Mouse (Mus musculus): Measurements from ENCODE around the gene Inpp5d. TPM values are rescaled to one million over a fixed set of nuclear protein-coding genes. Genes with fewer than 3 reads are reported as not detected.

Inpp5d gene
- polyA plus RNA-seq, 1 experiment from 2014 or later: 3.3 TPM

GRCm38 (mm10) chr1:87625254-87626025 is 5.3 kb downstream of the Inpp5d start:
- Histone ChIP-seq H3K4me1 (ENCODE audit: control insufficient read depth, insufficient read depth, low read length) (no peaks in the 10 kb centered on the region), H3K9me3 (replicated peaks; ENCODE audit: control insufficient read depth, low read length) (no peaks in the 10 kb centered on the region), H3K27me3 (ENCODE audit: control insufficient read depth, insufficient read depth, low read length) (no peaks in the 10 kb centered on the region), H3K4me3 (ENCODE audit: low read depth, low read length) (no peak overlapping the region), H3K27ac (replicated peaks; ENCODE audit: low read depth, low read length) (no peak overlapping the region), H3K9ac (replicated peaks; ENCODE audit: low read length) (no peak overlapping the region), H3K36me3 (replicated peaks; ENCODE audit: control insufficient read depth, insufficient read depth, low read depth, low read length) (no peaks in the 10 kb centered on the region), H3K4me2 (ENCODE audit: low read depth, low read length) (no peak overlapping the region)
- DNase-seq (ENCODE audit: low spot score) (no peak), ATAC-seq (replicated peaks; ENCODE audit: insufficient number of reproducible peaks, low FRiP score, low TSS enrichment, low read depth) (no peak)
- 85% methylated on average over 6 of the region's 6 CpGs for WGBS

DNA sequence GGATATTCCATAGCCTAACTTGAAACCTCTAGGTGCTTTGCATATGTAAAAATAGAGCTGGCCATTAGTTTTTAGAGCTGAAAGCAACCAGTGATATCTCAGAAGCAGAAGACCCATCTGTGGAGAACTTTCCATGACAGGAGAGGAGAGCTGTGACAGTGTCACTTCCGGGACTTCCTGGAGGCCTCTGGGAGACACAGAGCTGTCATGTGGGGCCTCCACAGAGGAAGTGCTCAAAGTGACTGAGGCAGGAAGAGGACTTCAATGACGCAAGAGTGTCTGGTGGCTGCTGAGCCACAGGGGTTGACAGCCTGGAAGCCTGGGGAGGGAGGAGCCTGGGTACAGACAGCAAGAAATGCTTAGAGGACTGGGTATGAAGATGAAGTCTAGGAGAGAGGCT is 6.2 kb downstream of the Inpp5d start:
- no peak overlapping the region for H3K4me2 ChIP-seq (ENCODE audit: low read depth, low read length)
- no peak overlapping the region for H3K9ac ChIP-seq (replicated peaks; ENCODE audit: low read length)
- H3K4me3 ChIP-seq (ENCODE audit: low read depth, low read length): no peak overlapping the region
- no peaks in the 10 kb centered on the region for H3K9me3 ChIP-seq (replicated peaks; ENCODE audit: control insufficient read depth, low read length)
- H3K27me3 ChIP-seq (ENCODE audit: control insufficient read depth, insufficient read depth, low read length): no peaks in the 10 kb centered on the region
- WGBS: 55% methylated on average over 2 of the region's 2 CpGs
- DNase-seq (ENCODE audit: low spot score): no peak
- ATAC-seq (replicated peaks; ENCODE audit: insufficient number of reproducible peaks, low FRiP score, low TSS enrichment, low read depth): no peak
- no peaks in the 10 kb centered on the region for H3K4me1 ChIP-seq (ENCODE audit: control insufficient read depth, insufficient read depth, low read length)
- no peaks in the 10 kb centered on the region for H3K36me3 ChIP-seq (replicated peaks; ENCODE audit: control insufficient read depth, insufficient read depth, low read depth, low read length)
- H3K27ac ChIP-seq (replicated peaks; ENCODE audit: low read depth, low read length): no peak overlapping the region

- no peak overlapping the region for H3K4me3 ChIP-seq (ENCODE audit: low read depth, low read length)
- H3K9me3 ChIP-seq (replicated peaks; ENCODE audit: control insufficient read depth, low read length): no peaks in the 10 kb centered on the region
- no peak for DNase-seq (ENCODE audit: low spot score)
- no peak overlapping the region for H3K27ac ChIP-seq (replicated peaks; ENCODE audit: low read depth, low read length)
- whole genome bisulfite sequencing: 73% methylated on average over 2 of the region's 2 CpGs
- ATAC-seq (replicated peaks; ENCODE audit: insufficient number of reproducible peaks, low FRiP score, low TSS enrichment, low read depth): no peak
- no peak overlapping the region for H3K4me2 ChIP-seq (ENCODE audit: low read depth, low read length)
- H3K36me3 ChIP-seq (replicated peaks; ENCODE audit: control insufficient read depth, insufficient read depth, low read depth, low read length): no peaks in the 10 kb centered on the region
- H3K27me3 ChIP-seq (ENCODE audit: control insufficient read depth, insufficient read depth, low read length): no peaks in the 10 kb centered on the region
- no peaks in the 10 kb centered on the region for H3K4me1 ChIP-seq (ENCODE audit: control insufficient read depth, insufficient read depth, low read length)
- no peak overlapping the region for H3K9ac ChIP-seq (replicated peaks; ENCODE audit: low read length)
Observed at GRCm38 (mm10) chr1:87628085-87628484, 8.0 kb downstream of the Inpp5d start.

DNA sequence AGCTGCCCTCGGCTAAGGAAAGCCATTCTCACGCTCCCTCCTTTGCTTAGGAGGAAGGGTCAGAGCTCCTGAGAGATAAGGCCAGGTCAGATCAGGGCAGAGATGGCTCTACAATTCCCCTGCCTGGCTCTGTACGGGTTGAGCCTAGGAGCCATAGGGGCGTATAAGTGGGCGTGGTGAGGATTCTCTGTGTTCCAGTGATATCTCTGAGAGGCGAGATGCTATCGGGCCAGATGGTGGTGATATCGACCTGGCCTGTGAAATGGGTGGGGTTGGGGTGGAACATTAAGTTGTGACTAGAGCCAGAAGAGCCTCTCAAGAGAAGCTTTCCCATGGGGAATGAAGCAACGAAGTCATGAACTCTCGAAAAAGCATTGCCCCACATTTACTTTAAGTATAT is 11.5 kb downstream of the Inpp5d start:
- Histone ChIP-seq H3K27me3 (ENCODE audit: control insufficient read depth, insufficient read depth, low read length) (no peaks in the 10 kb centered on the region), H3K4me2 (ENCODE audit: low read depth, low read length) (no peak overlapping the region), H3K27ac (replicated peaks; ENCODE audit: low read depth, low read length) (no peak overlapping the region), H3K36me3 (replicated peaks; ENCODE audit: control insufficient read depth, insufficient read depth, low read depth, low read length) (no peaks in the 10 kb centered on the region), H3K4me3 (ENCODE audit: low read depth, low read length) (no peak overlapping the region), H3K4me1 (ENCODE audit: control insufficient read depth, insufficient read depth, low read length) (no peaks in the 10 kb centered on the region), H3K9me3 (replicated peaks; ENCODE audit: control insufficient read depth, low read length) (no peaks in the 10 kb centered on the region), H3K9ac (replicated peaks; ENCODE audit: low read length) (no peak overlapping the region)
- ATAC-seq (replicated peaks; ENCODE audit: insufficient number of reproducible peaks, low FRiP score, low TSS enrichment, low read depth) (no peak), DNase-seq (ENCODE audit: low spot score) (no peak)
- 83% methylated on average over 10 of the region's 10 CpGs for WGBS

DNA sequence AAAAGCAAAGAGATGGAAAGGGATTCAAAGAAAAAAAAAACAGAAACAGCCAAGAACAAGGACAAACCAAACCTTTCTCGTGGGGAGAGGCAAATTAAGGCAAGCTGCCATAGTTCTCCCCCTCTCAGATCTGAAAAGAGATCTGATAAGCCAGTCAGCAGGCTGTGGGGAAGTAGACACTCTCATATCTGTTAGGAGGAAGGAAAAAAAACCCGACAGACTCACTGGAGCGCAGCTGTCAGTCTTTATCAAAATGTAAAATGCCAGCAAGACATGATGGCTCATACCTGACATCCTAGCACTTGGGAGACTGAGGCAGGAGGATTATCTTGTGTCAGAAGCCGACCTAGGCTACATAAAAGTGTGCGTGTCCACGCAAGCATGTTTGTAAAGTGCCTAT is 12.1 kb downstream of the Inpp5d start:
- Histone ChIP-seq H3K4me1 (ENCODE audit: control insufficient read depth, insufficient read depth, low read length) (no peaks in the 10 kb centered on the region), H3K4me3 (ENCODE audit: low read depth, low read length) (no peak overlapping the region), H3K36me3 (replicated peaks; ENCODE audit: control insufficient read depth, insufficient read depth, low read depth, low read length) (no peaks in the 10 kb centered on the region), H3K4me2 (ENCODE audit: low read depth, low read length) (no peak overlapping the region), H3K27me3 (ENCODE audit: control insufficient read depth, insufficient read depth, low read length) (no peaks in the 10 kb centered on the region), H3K9me3 (replicated peaks; ENCODE audit: control insufficient read depth, low read length) (no peaks in the 10 kb centered on the region), H3K27ac (replicated peaks; ENCODE audit: low read depth, low read length) (no peak overlapping the region), H3K9ac (replicated peaks; ENCODE audit: low read length) (no peak overlapping the region)
- no peak for ATAC-seq (replicated peaks; ENCODE audit: insufficient number of reproducible peaks, low FRiP score, low TSS enrichment, low read depth)
- WGBS: 78% methylated on average over 6 of the region's 6 CpGs
- DNase-seq (ENCODE audit: low spot score): no peak

DNA sequence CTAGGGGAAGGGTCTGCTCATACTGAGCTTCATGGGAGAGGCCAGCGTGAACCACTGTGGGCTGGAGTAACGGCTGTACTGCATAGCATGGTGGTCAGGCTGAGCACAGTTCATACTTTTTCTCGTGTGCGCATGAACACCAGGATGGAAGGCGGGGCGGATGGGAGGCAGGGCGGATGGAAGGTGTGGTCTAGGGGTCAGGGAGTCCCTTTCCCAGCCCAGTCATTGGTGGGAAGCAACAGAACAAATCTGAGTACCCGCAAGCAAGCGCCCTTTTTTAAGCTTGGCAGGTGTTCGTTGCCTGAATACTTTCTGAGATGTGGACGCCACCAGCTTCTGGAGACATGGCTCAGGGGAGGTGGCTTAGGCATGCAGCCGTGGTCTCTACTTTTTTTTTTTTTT is 16.6 kb downstream of the Inpp5d start:
- 80% methylated on average over 12 of the region's 12 CpGs for WGBS
- no peak for DNase-seq (ENCODE audit: low spot score)
- Histone ChIP-seq H3K27ac (replicated peaks; ENCODE audit: low read depth, low read length) (no peak overlapping the region), H3K4me3 (ENCODE audit: low read depth, low read length) (no peak overlapping the region), H3K27me3 (ENCODE audit: control insufficient read depth, insufficient read depth, low read length) (no peaks in the 10 kb centered on the region), H3K36me3 (replicated peaks; ENCODE audit: control insufficient read depth, insufficient read depth, low read depth, low read length) (no peaks in the 10 kb centered on the region), H3K9ac (replicated peaks; ENCODE audit: low read length) (no peak overlapping the region), H3K4me1 (ENCODE audit: control insufficient read depth, insufficient read depth, low read length) (no peaks in the 10 kb centered on the region), H3K4me2 (ENCODE audit: low read depth, low read length) (no peak overlapping the region), H3K9me3 (replicated peaks; ENCODE audit: control insufficient read depth, low read length) (no peaks in the 10 kb centered on the region)
- ATAC-seq (replicated peaks; ENCODE audit: insufficient number of reproducible peaks, low FRiP score, low TSS enrichment, low read depth): no peak

DNA sequence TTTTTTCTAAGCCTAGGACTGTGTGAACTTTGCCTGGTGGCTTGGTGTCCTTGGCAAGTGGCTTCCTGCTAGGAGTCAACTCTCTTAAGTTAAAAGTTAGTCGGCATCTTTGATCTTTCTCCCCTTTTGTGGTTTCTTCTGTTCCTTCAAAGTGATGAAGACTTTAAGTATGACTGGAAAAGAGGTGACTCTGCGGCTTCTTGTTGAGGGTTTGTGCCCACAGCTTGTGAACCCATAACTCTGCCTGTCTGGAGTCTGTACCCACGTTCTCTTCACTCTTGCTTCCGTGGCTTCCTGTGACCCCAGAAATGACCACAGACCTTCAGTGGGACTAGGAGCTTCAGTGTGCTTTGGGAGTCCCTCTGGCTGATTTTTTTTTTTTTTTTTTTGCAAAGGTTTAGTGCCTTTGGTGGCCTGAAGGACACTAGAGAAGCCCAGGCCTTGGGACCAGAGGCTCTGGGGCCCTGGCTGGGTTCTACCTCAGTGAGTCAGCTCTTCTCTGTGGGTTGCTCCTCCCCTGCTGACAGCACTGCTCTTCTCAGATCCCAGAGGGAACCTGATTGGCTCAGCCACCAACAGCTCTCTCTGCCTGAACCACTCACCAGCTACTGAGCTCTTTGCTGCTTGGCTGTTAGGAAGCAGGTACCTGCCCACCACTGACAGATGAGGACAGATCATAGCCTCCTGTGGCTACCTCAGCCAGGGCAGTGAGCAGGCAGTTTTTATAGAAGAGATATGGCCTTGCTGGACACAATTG is 17.2 kb downstream of the Inpp5d start:
- H3K9ac ChIP-seq (replicated peaks; ENCODE audit: low read length): no peak overlapping the region
- no peak overlapping the region for H3K4me2 ChIP-seq (ENCODE audit: low read depth, low read length)
- no peaks in the 10 kb centered on the region for H3K9me3 ChIP-seq (replicated peaks; ENCODE audit: control insufficient read depth, low read length)
- ATAC-seq (replicated peaks; ENCODE audit: insufficient number of reproducible peaks, low FRiP score, low TSS enrichment, low read depth) (0 out of 2 replicates have a peak, but pooled peaks have one; percentile 72), DNase-seq (ENCODE audit: low spot score) (no peak)
- no peak overlapping the region for H3K4me3 ChIP-seq (ENCODE audit: low read depth, low read length)
- no peaks in the 10 kb centered on the region for H3K36me3 ChIP-seq (replicated peaks; ENCODE audit: control insufficient read depth, insufficient read depth, low read depth, low read length)
- 84% methylated on average over 4 of the region's 4 CpGs for WGBS
- no peaks in the 10 kb centered on the region for H3K27me3 ChIP-seq (ENCODE audit: control insufficient read depth, insufficient read depth, low read length)
- H3K27ac ChIP-seq (replicated peaks; ENCODE audit: low read depth, low read length): no peak overlapping the region
- H3K4me1 ChIP-seq (ENCODE audit: control insufficient read depth, insufficient read depth, low read length): no peaks in the 10 kb centered on the region

DNA sequence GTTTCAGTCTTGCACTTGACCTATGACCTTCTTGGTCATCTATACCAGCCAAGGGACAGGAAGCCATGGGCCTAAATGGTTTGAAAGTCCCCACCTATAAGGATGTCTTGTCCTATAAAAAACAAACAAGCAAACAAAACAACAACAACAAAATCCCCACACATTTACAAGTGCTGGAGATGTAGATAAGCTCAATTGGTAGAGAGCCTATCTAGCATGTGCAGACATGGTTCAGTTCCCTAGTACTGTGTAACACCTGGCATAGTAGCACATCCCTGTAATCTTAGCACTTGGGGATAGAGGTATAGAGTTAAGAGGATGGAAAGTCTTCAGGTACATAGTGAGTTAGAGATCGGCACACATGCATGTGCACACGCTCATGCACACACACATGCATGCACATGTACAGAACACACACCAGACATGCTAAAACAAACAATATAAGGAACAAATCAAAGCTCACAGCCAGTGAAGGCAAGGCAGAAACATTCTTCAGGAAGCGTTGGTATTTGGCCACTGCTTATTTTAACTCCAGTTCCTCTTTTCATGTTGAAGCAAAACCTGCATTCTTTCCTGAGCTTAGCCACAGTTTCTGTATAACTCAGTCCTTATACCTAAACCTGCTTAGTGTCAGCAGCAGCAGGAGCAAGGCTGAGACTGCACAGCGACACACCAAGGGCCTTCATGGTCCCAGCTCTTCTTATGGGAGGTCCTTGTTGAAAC is 17.9 kb downstream of the Inpp5d start:
- 91% methylated on average over 4 of the region's 4 CpGs for WGBS

More for the DNA sequence above, 17.9 kb downstream of the Inpp5d start:
- DNase-seq (ENCODE audit: low spot score): no peak
- ATAC-seq (replicated peaks; ENCODE audit: insufficient number of reproducible peaks, low FRiP score, low TSS enrichment, low read depth): no peak
- Histone ChIP-seq H3K9ac (replicated peaks; ENCODE audit: low read length) (no peak overlapping the region), H3K27me3 (ENCODE audit: control insufficient read depth, insufficient read depth, low read length) (no peaks in the 10 kb centered on the region), H3K27ac (replicated peaks; ENCODE audit: low read depth, low read length) (no peak overlapping the region), H3K36me3 (replicated peaks; ENCODE audit: control insufficient read depth, insufficient read depth, low read depth, low read length) (no peaks in the 10 kb centered on the region), H3K4me1 (ENCODE audit: control insufficient read depth, insufficient read depth, low read length) (no peaks in the 10 kb centered on the region), H3K9me3 (replicated peaks; ENCODE audit: control insufficient read depth, low read length) (no peaks in the 10 kb centered on the region), H3K4me3 (ENCODE audit: low read depth, low read length) (no peak overlapping the region), H3K4me2 (ENCODE audit: low read depth, low read length) (no peak overlapping the region)
